In the genomic region with DNA sequence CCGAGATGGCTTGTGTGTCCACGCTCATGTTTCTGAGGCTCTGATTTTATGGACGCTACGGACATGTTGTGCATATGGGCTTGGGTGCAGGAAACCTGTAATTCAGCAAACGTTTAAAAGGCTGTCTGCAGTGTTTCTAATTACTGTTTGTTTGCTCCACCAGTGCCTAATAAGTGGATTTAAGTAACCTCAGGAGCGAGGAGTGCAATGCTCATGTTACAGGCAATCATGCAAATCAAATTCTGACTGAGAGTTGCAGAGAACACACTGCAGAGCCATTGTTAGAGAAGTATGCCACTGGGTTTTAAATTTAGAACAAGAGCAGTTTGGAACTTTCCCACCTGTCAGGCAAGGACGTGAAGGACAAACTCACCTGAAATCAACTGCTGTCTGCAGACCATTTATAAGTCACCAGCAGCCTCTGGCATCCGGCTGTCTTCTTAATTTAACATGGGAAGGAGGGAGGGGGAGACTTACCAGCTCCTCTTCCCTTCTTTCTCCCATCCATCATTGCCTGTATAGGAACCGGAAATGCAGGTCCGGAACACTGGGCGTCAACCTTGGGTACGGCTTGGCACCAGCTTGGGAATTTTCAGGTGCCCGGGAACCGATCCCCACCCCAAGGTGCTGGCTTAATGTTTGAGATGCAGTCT, we compare ENCODE assay signal across 9 mouse cellular contexts. TPM values are rescaled to one million over a fixed set of nuclear protein-coding genes. Genes with fewer than 3 reads are reported as not detected.
A peak's percentile ranks its signal among the peaks of the same experiment; 100 is the strongest.
DNase-seq lines count a peak whose midpoint lies in the region; ATAC-seq and TF ChIP-seq lines count a peak whose summit lies in the region.
"Had no signal": no experiment of that assay in that cellular context is flagged by ENCODE, and none has a peak within 500 bp of the region (broad histone marks: within the 10 kb centered on the region; RNA-seq: fewer than 3 reads in every experiment).

No protein-coding gene starts in this region.

- H3K27me3 ChIP-seq in lung, embryonic 16.5 days (ENCODE audit: control insufficient read depth, insufficient read depth, low read depth, low read length): no peaks in the 10 kb centered on the region
- H3K27me3 ChIP-seq in embryonic facial prominence, embryonic 15.5 days: no peaks in the 10 kb centered on the region
- H3K27me3 ChIP-seq in kidney, embryonic 15.5 days: no peaks in the 10 kb centered on the region

- no peak overlapping the region for H3K4me3 ChIP-seq in lung, embryonic 16.5 days (ENCODE audit: low read length)
- H3K4me3 ChIP-seq in embryonic facial prominence, embryonic 15.5 days (replicated peaks): peak overlapping the region; percentile 0
- 0 out of 2 replicates have a peak overlapping the region, but pooled peaks have one; percentile 2 for H3K4me3 ChIP-seq in kidney, embryonic 15.5 days (replicated peaks)
- H3K4me3 ChIP-seq in olfactory bulb, adult 2 months (ENCODE audit: insufficient read depth, low read depth, low read length): no peak overlapping the region

- peaks cover 6% of the 10 kb centered on the region for H3K36me3 ChIP-seq in lung, embryonic 16.5 days (ENCODE audit: control insufficient read depth, insufficient read depth, low read length)
- no peaks in the 10 kb centered on the region for H3K36me3 ChIP-seq in embryonic facial prominence, embryonic 15.5 days
- H3K36me3 ChIP-seq in kidney, embryonic 15.5 days: no peaks in the 10 kb centered on the region

- H3K4me1 ChIP-seq in lung, embryonic 16.5 days (replicated peaks; ENCODE audit: control insufficient read depth, insufficient read depth, low read length): peaks cover 38% of the 10 kb centered on the region
- H3K4me1 ChIP-seq in embryonic facial prominence, embryonic 15.5 days: peaks cover 48% of the 10 kb centered on the region
- peaks cover 72% of the 10 kb centered on the region for H3K4me1 ChIP-seq in kidney, embryonic 15.5 days
- peaks cover 34% of the 10 kb centered on the region for H3K4me1 ChIP-seq in olfactory bulb, adult 2 months (ENCODE audit: control insufficient read depth, insufficient read depth, low read length)

- no peak for TF ChIP-seq POLR2A in olfactory bulb, adult 2 months (IDR thresholded peaks at IDR 0.05; ENCODE audit: insufficient read depth, low read depth, low read length)

- peak overlapping the region; percentile 15; the same call in 1 of the 2 replicates for H3K4me2 ChIP-seq in lung, embryonic 16.5 days (ENCODE audit: low read depth, low read length)
- peak overlapping the region; percentile 35 for H3K4me2 ChIP-seq in embryonic facial prominence, embryonic 15.5 days (replicated peaks)
- H3K4me2 ChIP-seq in kidney, embryonic 15.5 days: peak overlapping the region; percentile 26

- H3K9me3 ChIP-seq in lung, embryonic 16.5 days (ENCODE audit: control insufficient read depth, low read length): no peaks in the 10 kb centered on the region
- no peaks in the 10 kb centered on the region for H3K9me3 ChIP-seq in embryonic facial prominence, embryonic 15.5 days (replicated peaks)
- no peaks in the 10 kb centered on the region for H3K9me3 ChIP-seq in kidney, embryonic 15.5 days (replicated peaks)

- ATAC-seq in lung, embryonic 16.5 days (ENCODE audit: low read depth): no peak
- 0 out of 2 replicates have a peak, but pooled peaks have one; percentile 30 for ATAC-seq in embryonic facial prominence, embryonic 15.5 days (ENCODE audit: insufficient number of reproducible peaks, low FRiP score, low TSS enrichment, low read depth)
- ATAC-seq in kidney, embryonic 15.5 days (replicated peaks; ENCODE audit: low FRiP score): peak; percentile 27; the same call in 1 of the 2 replicates
- no peak for ATAC-seq in erythroid progenitor cell, adult 5-6 weeks (replicated peaks; ENCODE audit: low FRiP score, poor library complexity, severe bottlenecking)

- TF ChIP-seq CTCF in olfactory bulb, adult 2 months (IDR thresholded peaks at IDR 0.05; ENCODE audit: insufficient read depth, low read depth, low read length): no peak

- H3K27ac ChIP-seq in lung, embryonic 16.5 days (ENCODE audit: low read length): peak overlapping the region; percentile 87
- H3K27ac ChIP-seq in embryonic facial prominence, embryonic 15.5 days (replicated peaks): peak overlapping the region; percentile 84
- peak overlapping the region; percentile 91 for H3K27ac ChIP-seq in kidney, embryonic 15.5 days
- H3K27ac ChIP-seq in olfactory bulb, adult 2 months (ENCODE audit: insufficient read depth, low read depth, low read length): peak overlapping the region; percentile 56

- H3K9ac ChIP-seq in lung, embryonic 16.5 days (ENCODE audit: low read length): peak overlapping the region; percentile 9; the same call in 1 of the 2 replicates
- no peak overlapping the region for H3K9ac ChIP-seq in embryonic facial prominence, embryonic 15.5 days
- no peak overlapping the region for H3K9ac ChIP-seq in kidney, embryonic 15.5 days

- 54% methylated on average over 14 of the region's 14 CpGs for WGBS in lung, embryonic 16.5 days
- WGBS in embryonic facial prominence, embryonic 15.5 days: 20% methylated on average over 14 of the region's 14 CpGs
- WGBS in kidney, embryonic 15.5 days: 33% methylated on average over 14 of the region's 14 CpGs
- WGBS in olfactory bulb, adult 2 months: 51% methylated on average over 14 of the region's 14 CpGs

- DNase-seq in lung, postnatal 14 days: no peak
- DNase-seq in spleen, adult 12 weeks (ENCODE audit: low spot score): no peak
- DNase-seq in cerebellum, adult 11-12 months: no peak
- DNase-seq: right cerebral cortex, postnatal 4 days had no signal

RNA-seq across cellular contexts. Expression of a gene that starts 39.0 kb away (rescaled TPM):
- 50.8 and 53.2 TPM in 2 replicates for polyA plus RNA-seq in lung, embryonic 16.5 days (2015; fragmentation: Nextera tagmentation; extraction: Ambion mirVana)
- 50.3 and 51.5 TPM in 2 replicates for polyA plus RNA-seq in embryonic facial prominence, embryonic 15.5 days (2015; fragmentation: Nextera tagmentation; extraction: Ambion mirVana)
- polyA plus RNA-seq in kidney, embryonic 15.5 days (2015; fragmentation: Nextera tagmentation; extraction: Ambion mirVana): 54.0 and 54.5 TPM in 2 replicates
- polyA plus RNA-seq in olfactory bulb, adult 2 months (2012; ENCODE audit: insufficient read depth, insufficient read length, low replicate concordance, missing spikeins): not detected in 2 replicates
- 23.1 and 28.1 TPM in 2 replicates for total RNA-seq in erythroid progenitor cell, adult 5-6 weeks (2015; ENCODE audit: low replicate concordance)
- 9.4 and 9.5 TPM in 2 replicates for total RNA-seq in erythroid progenitor cell, adult 5-6 weeks (2017; ENCODE audit: low replicate concordance)

Comparison
In these comparisons a context has a peak if more than half of its experiments do, and no peak if none do; other contexts are left out.
1. ATAC-seq: peak in embryonic facial prominence, embryonic 15.5 days (single experiment) and kidney, embryonic 15.5 days (single experiment); none in lung, embryonic 16.5 days (single experiment) and erythroid progenitor cell, adult 5-6 weeks (single experiment).
2. H3K4me3 ChIP-seq: peak in embryonic facial prominence, embryonic 15.5 days (single experiment) and kidney, embryonic 15.5 days (single experiment); none in lung, embryonic 16.5 days (single experiment) and olfactory bulb, adult 2 months (single experiment).
3. Peak in every context shown above with its lines, with median percentiles within 50 percentile points of each other: H3K27ac ChIP-seq and H3K4me2 ChIP-seq.